Mouse (Mus musculus): ENCODE data around the gene Rita1. TPM values are rescaled to one million over a fixed set of nuclear protein-coding genes. Genes with fewer than 3 reads are reported as not detected.
A peak's percentile ranks its signal among the peaks of the same experiment; 100 is the strongest.

Gene Rita1
- polyA plus RNA-seq, 1 experiment from 2014 or later, result 16.5 TPM

DNA sequence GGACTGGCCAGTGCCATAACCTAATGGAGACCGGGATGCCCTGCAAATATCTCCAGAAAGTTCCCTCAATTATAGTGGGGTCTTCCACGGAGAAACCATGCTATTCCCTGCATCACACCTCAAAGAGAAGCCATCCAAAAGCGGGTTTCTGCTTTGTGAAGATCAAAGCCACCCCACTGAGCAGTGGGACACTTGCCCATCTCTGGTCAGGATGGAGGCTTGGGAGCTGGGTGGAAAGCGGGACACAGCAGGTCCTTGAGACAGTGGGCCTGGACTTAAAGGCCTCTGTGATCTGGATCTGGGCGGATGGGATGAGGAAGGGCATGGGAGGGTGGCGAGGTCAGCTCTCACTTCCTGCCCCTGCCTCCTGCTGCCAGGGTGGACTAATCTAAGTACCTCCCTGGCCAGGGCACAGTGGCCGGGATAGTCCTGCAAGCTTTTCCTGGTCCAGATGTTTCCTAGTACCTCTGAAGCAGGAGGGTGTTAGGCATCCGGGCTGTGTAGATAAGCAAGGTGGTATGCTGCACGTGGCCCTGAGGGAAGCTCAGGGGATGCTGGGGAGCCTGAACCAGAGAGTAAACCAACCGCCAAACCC is 37.8 kb downstream of the Rita1 start:
- no peaks in the 10 kb centered on the region for H3K27me3 ChIP-seq (ENCODE audit: poor library complexity, severe bottlenecking)
- 0 out of 2 replicates have a peak overlapping the region, but pooled peaks have one; percentile 11 for H3K27ac ChIP-seq
- no peak overlapping the region for H3K4me3 ChIP-seq
- 82% methylated on average over 10 of the region's 10 CpGs for WGBS
- no peak for DNase-seq (ENCODE audit: extremely low spot score, low spot score)
- no peaks in the 10 kb centered on the region for H3K36me3 ChIP-seq (replicated peaks)
- no peaks in the 10 kb centered on the region for H3K9me3 ChIP-seq
- peaks cover 57% of the 10 kb centered on the region for H3K4me1 ChIP-seq

DNA sequence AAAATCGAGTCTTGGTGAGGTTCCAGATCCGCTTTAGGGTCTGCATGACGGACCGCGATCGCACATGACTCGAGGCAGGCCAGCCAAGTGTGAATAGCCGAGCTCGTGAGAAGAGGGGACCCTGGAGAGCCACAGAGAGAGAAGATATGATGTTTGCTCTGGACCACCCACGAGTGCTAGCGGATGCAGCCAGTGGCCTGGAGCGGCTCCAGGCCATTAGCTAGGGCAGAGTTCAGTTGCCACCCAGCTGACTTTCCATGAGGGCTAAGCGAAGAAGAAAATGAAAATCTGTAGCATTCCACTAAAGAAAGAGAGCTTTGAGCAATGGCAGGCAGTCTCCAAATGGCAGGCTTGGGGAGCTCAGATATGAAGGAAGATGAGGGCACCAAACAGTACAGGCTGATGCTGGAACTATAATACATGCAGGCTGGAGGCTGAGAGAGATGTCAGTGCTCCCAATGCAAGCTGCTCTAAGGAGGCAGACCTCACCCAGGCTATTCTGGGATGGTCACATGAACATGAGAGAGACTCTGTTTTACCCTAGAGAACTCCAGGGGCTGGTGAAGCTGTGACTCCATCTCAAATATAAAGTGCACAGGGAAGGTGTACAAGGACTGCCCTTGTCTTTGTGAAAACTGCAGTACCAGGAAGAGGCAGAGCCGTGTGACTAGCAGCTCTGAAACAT is 41.2 kb downstream of the Rita1 start:
- Histone ChIP-seq H3K36me3 (replicated peaks) (no peaks in the 10 kb centered on the region), H3K4me1 (peaks cover 65% of the 10 kb centered on the region), H3K27ac (peak overlapping the region; percentile 31), H3K9me3 (no peaks in the 10 kb centered on the region), H3K27me3 (ENCODE audit: poor library complexity, severe bottlenecking) (no peaks in the 10 kb centered on the region), H3K4me3 (no peak overlapping the region)
- 72% methylated on average over 14 of the region's 14 CpGs for WGBS
- no peak for DNase-seq (ENCODE audit: extremely low spot score, low spot score)

DNA sequence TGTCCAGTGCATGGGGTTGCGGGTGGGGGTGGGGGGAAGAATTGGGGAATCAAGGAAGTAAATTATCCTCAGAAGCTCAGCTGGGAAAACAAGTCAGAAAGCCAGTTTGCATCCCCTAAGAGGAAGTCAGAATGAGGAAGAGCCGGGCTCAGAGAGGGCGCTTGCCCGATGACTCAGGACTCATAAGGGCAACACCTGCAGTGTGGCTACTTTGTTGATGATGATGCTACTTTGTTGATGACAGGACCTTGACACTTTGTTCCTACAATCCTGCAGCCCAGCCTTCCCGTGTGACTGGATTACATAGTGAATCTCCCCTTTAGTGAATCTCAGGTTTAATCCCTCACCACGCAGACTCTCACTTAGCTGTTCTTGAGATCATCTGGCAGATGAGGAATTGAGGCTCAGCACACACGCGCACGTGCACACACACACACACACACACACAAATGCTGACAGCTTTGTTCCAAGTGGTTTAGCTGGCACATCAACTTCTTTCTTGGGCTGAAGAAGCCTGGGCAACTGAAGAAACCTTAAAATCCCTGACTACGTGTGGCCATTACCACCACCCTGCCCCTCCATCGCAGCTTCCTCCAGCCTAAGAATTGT is 42.0 kb downstream of the Rita1 start:
- H3K4me3 ChIP-seq, result no peak overlapping the region
- WGBS, result 90% methylated on average over 11 of the region's 11 CpGs
- H3K9me3 ChIP-seq, result no peaks in the 10 kb centered on the region
- no peaks in the 10 kb centered on the region for H3K27me3 ChIP-seq (ENCODE audit: poor library complexity, severe bottlenecking)
- DNase-seq (ENCODE audit: extremely low spot score, low spot score), result no peak
- no peaks in the 10 kb centered on the region for H3K36me3 ChIP-seq (replicated peaks)
- peaks cover 73% of the 10 kb centered on the region for H3K4me1 ChIP-seq
- peak overlapping the region; percentile 31; the same call in 1 of the 2 replicates for H3K27ac ChIP-seq

DNA sequence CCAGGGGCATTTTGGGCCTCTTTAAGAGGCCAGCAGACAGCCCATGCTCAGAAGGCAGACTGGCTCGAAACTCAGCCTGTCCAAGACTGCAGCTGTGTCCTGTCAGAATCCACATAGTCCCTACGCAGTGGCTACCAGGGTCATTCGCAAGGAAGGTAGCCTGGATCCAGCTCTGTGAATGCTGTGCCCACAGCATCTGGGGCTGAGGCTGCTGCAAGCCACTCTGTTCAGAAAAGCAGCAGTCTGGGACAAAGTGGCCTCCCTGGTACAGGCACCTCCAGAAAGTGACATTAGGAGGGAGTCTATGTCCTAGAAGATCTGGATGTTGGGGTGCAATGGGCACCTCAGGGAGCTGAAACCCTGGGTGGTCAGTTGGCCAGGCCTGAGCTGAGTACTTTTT is 42.6 kb downstream of the Rita1 start:
- Histone ChIP-seq H3K27ac (no peak overlapping the region), H3K4me3 (no peak overlapping the region), H3K36me3 (replicated peaks) (no peaks in the 10 kb centered on the region), H3K27me3 (ENCODE audit: poor library complexity, severe bottlenecking) (no peaks in the 10 kb centered on the region), H3K9me3 (no peaks in the 10 kb centered on the region), H3K4me1 (peaks cover 74% of the 10 kb centered on the region)
- 98% methylated on average over 3 of the region's 3 CpGs for WGBS
- no peak for DNase-seq (ENCODE audit: extremely low spot score, low spot score)

DNA sequence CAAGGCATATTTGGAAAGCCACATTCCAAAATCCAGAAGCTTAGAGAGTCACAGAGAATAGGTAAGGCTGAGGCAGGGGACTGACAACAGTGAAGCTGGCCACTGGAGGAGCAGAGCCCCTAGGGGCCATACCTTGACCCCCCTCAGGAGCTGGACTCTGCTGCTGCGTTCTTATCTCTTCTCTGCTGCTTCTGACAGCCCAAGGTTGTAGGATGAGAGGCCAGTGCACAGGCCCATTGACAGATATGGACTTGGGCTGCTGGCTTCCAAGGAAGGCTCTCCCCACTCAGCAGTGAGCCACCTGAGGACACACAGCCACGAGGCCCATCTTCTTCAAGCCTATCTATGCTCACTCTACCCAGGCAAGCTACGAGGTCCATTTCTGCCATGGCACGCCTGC is 43.4 kb downstream of the Rita1 start:
- no peak overlapping the region for H3K4me3 ChIP-seq
- peaks cover 75% of the 10 kb centered on the region for H3K4me1 ChIP-seq
- H3K36me3 ChIP-seq (replicated peaks), result no peaks in the 10 kb centered on the region
- H3K27me3 ChIP-seq (ENCODE audit: poor library complexity, severe bottlenecking), result no peaks in the 10 kb centered on the region
- H3K27ac ChIP-seq, result peak overlapping the region; percentile 87
- H3K9me3 ChIP-seq, result no peaks in the 10 kb centered on the region
- DNase-seq (ENCODE audit: extremely low spot score, low spot score), result no peak
- 88% methylated on average over 4 of the region's 4 CpGs for WGBS

DNA sequence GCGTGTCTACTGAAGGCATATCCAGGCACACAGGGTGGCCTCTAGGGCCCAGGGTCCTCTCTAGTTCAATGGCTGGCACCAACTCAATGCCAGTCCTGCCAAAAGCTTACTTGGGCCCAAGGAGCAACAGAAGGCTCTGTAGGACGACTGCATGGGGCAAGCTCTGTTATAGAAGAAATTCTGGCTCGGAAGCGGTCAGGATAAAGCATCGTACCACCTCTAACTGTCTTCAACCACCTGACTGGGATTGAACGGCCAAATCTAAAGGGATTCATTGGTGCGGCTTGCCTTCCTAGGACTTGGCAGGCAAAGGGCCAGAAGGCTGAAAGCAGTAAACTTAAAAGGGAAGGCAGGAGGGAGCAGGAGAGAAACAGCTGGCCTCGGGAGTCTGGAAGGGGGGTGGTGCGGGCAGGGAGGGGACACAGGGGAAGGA is 44.0 kb downstream of the Rita1 start:
- WGBS, result 71% methylated on average over 9 of the region's 9 CpGs
- Histone ChIP-seq H3K27me3 (ENCODE audit: poor library complexity, severe bottlenecking) (no peaks in the 10 kb centered on the region), H3K36me3 (replicated peaks) (no peaks in the 10 kb centered on the region), H3K27ac (peak overlapping the region; percentile 87), H3K4me3 (no peak overlapping the region), H3K4me1 (peaks cover 81% of the 10 kb centered on the region), H3K9me3 (no peaks in the 10 kb centered on the region)
- no peak for DNase-seq (ENCODE audit: extremely low spot score, low spot score)

DNA sequence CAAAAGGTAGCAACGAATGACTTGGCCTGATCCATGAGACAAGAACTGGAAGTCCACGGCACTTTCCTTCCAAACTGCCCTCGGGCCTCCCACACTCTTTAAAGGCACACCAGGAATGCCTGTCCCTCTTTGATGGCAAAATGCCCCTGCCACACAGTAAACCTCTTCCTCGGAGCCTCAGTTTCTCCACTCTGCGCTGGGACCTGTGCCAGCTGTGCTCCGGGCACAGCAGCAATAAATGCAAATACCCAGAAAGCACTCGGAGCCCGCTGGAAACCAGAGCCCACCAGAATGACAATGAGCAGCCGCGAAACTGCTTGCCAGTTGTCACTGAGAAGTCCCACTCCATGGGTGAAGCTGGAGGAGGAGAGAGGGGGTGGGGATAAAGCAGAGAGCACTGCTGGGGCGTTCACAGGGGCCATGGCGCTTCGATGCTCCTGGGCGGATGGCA is 44.6 kb downstream of the Rita1 start:
- peak overlapping the region; percentile 87 for H3K27ac ChIP-seq
- WGBS, result 65% methylated on average over 14 of the region's 14 CpGs
- H3K4me3 ChIP-seq, result no peak overlapping the region
- no peak for DNase-seq (ENCODE audit: extremely low spot score, low spot score)
- H3K27me3 ChIP-seq (ENCODE audit: poor library complexity, severe bottlenecking), result no peaks in the 10 kb centered on the region
- H3K36me3 ChIP-seq (replicated peaks), result no peaks in the 10 kb centered on the region
- H3K9me3 ChIP-seq, result no peaks in the 10 kb centered on the region
- peaks cover 87% of the 10 kb centered on the region for H3K4me1 ChIP-seq

DNA sequence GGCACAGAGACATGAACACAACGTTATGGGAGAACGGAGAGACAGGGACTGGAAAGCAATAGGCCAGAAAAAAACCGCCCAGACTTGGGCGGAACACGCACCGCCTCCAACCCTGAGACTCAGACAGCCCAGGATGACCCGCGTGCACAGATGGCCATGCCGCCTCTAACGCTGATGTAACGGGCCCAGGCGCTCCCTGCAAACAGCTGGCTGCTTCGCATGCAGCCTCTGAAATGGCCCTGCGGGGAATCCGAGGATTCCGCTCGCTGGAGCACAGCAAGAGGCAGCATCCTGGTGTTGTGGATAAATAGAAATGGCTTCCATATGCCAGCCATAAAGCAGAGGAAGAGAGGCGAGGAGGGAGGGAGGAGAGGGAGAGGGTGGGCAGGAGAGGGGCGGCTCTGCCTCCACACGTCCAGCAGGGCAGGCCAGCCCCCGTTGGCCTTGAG is 45.1 kb downstream of the Rita1 start:
- H3K27ac ChIP-seq, result peak overlapping the region; percentile 87
- no peak for DNase-seq (ENCODE audit: extremely low spot score, low spot score)
- H3K36me3 ChIP-seq (replicated peaks), result no peaks in the 10 kb centered on the region
- peak overlapping the region; percentile 23; the same call in 1 of the 2 replicates for H3K4me3 ChIP-seq
- H3K4me1 ChIP-seq, result peaks cover 89% of the 10 kb centered on the region
- 17% methylated on average over 21 of the region's 21 CpGs for WGBS
- H3K9me3 ChIP-seq, result no peaks in the 10 kb centered on the region
- H3K27me3 ChIP-seq (ENCODE audit: poor library complexity, severe bottlenecking), result no peaks in the 10 kb centered on the region

DNA sequence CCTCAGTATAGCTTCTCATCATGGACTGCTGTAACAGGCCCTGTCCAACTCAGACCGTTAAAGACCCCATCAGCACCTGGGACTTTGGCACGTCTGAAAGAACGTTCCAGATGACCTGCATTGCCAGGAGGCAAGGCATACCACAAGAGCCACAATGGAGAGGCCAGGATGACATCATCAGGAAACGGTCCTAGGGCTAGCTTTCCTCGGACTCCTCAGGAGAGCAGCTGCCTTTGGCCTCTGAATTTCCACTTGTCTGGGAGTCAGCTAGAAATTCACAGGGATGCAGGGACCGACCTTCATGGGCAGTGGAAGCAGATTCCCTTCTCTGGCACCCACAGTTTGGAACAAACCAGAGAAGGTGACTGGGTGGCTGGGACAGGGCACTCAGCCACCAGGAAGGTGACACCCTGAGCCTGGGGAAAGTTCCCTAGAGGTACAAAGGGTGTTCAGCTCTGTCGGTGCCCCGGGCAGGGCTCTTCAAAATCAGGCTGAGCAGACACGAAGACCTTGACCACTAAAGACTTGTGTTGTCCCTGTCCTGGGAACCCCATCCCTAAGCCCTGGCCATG is 45.6 kb downstream of the Rita1 start:
- Histone ChIP-seq H3K4me3 (no peak overlapping the region), H3K4me1 (peaks cover 91% of the 10 kb centered on the region), H3K9me3 (no peaks in the 10 kb centered on the region), H3K27me3 (ENCODE audit: poor library complexity, severe bottlenecking) (no peaks in the 10 kb centered on the region), H3K27ac (peak overlapping the region; percentile 87), H3K36me3 (replicated peaks) (no peaks in the 10 kb centered on the region)
- WGBS, result 63% methylated on average over 9 of the region's 9 CpGs
- no peak for DNase-seq (ENCODE audit: extremely low spot score, low spot score)

DNA sequence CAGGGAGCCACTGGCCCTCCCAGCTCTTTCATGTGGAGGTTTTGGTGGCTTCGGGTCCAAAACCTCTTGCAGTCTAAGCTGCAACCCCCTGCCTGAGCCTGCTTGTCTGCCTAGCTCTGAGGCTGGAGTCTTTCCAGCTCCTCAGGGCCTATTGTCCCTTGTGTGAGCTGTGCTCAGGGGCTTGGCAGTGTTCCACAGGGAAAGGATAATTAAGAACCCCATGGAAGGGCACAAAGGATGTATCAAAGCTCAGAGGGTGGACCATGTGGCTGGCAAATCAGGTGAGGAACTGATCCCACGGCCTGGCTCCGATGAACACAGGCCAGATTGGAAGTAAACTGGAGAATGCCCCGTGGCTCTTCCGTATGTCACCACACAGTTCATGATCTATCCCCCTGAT is 46.3 kb downstream of the Rita1 start:
- H3K27ac ChIP-seq, result peak overlapping the region; percentile 87
- no peaks in the 10 kb centered on the region for H3K36me3 ChIP-seq (replicated peaks)
- no peaks in the 10 kb centered on the region for H3K27me3 ChIP-seq (ENCODE audit: poor library complexity, severe bottlenecking)
- H3K9me3 ChIP-seq, result no peaks in the 10 kb centered on the region
- H3K4me3 ChIP-seq, result peak overlapping the region; percentile 16; the same call in 1 of the 2 replicates
- no peak for DNase-seq (ENCODE audit: extremely low spot score, low spot score)
- peaks cover 88% of the 10 kb centered on the region for H3K4me1 ChIP-seq
- 44% methylated on average over 5 of the region's 5 CpGs for WGBS

DNA sequence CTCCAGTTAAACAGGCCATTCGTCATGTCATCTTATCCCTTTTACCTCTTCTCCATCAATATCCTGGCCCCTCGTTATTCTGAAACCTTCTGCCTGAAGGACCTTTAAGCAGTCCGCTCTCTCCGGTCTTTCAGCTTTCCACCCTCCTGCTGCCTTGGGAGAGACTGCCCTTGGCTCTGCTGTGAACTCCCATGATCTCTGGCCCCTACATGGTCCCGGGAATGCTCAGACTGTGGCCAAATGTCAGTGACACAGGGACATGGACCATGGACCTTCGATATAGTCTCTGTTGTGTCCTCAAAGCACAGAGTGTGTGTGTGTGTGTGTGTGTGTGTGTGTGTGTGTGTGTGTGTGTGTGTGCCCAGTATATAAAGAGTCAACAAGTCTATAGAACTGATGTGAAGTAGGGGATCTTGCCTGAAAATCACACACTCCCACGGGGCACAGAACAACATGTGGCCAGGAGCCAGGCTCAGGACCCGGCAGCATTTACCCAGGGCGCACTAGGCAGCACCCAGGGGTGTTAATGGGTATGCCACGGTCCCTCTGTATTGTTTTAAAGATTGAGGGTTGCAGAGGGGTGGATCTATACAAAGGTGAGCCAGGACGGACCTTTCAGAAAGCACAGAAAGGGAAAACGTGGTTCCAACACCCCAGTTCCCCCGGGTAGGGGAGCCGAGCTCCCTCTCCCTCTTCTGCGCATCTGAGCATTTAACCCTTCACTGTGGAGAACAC is 47.1 kb downstream of the Rita1 start:
- no peak for DNase-seq (ENCODE audit: extremely low spot score, low spot score)
- WGBS, result 44% methylated on average over 15 of the region's 15 CpGs
- Histone ChIP-seq H3K4me3 (peak overlapping the region; percentile 16; the same call in 1 of the 2 replicates), H3K9me3 (no peaks in the 10 kb centered on the region), H3K27ac (peak overlapping the region; percentile 87), H3K36me3 (replicated peaks) (no peaks in the 10 kb centered on the region), H3K27me3 (ENCODE audit: poor library complexity, severe bottlenecking) (no peaks in the 10 kb centered on the region), H3K4me1 (peaks cover 88% of the 10 kb centered on the region)

DNA sequence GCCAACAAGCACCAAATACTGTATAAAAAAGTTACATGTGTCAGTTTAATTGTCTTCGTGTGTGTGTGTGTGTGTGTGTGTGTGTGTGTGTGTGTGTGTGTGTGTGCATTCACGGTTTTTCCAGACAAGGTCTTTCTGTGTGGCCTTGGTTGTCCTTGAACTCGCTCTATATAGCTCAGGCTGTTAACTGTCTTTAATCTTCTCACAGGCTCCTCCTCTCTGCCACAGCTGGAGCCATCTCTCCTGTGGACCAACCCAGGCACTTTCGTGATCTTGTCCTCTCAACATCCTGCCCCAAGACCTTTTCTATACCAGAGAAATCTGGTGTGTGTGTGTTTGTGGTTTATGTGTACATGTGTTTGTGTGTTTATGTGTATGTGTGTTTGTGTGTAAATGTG is 48.5 kb downstream of the Rita1 start:
- 78% methylated on average over 4 of the region's 4 CpGs for WGBS
- Histone ChIP-seq H3K4me3 (no peak overlapping the region), H3K9me3 (no peaks in the 10 kb centered on the region), H3K4me1 (peaks cover 86% of the 10 kb centered on the region), H3K36me3 (replicated peaks) (no peaks in the 10 kb centered on the region), H3K27me3 (ENCODE audit: poor library complexity, severe bottlenecking) (no peaks in the 10 kb centered on the region), H3K27ac (peak overlapping the region; percentile 62; the same call in 1 of the 2 replicates)
- no peak for DNase-seq (ENCODE audit: extremely low spot score, low spot score)

Measured in forebrain, embryonic 10.5 days (tissue).